Mouse (Mus musculus) embryonic fibroblast, embryonic 13.5 days (primary cell): ENCODE data around the gene Sox8.

Experiments used
- CTCF ChIP-seq: IDR thresholded peaks from 2 replicates; pipeline ENCODE4 v1.5.1; 2011; ENCODE audit warnings: mild to moderate bottlenecking, control low read depth, low read length, moderate library complexity, borderline replicate concordance; ENCODE audit not compliant: insufficient read depth
- POLR2A ChIP-seq: IDR thresholded peaks from 2 replicates; pipeline ENCODE4 v1.6.1; 2011; ENCODE audit warnings: low read depth, mild to moderate bottlenecking, control low read depth, low read length, moderate library complexity

DNA sequence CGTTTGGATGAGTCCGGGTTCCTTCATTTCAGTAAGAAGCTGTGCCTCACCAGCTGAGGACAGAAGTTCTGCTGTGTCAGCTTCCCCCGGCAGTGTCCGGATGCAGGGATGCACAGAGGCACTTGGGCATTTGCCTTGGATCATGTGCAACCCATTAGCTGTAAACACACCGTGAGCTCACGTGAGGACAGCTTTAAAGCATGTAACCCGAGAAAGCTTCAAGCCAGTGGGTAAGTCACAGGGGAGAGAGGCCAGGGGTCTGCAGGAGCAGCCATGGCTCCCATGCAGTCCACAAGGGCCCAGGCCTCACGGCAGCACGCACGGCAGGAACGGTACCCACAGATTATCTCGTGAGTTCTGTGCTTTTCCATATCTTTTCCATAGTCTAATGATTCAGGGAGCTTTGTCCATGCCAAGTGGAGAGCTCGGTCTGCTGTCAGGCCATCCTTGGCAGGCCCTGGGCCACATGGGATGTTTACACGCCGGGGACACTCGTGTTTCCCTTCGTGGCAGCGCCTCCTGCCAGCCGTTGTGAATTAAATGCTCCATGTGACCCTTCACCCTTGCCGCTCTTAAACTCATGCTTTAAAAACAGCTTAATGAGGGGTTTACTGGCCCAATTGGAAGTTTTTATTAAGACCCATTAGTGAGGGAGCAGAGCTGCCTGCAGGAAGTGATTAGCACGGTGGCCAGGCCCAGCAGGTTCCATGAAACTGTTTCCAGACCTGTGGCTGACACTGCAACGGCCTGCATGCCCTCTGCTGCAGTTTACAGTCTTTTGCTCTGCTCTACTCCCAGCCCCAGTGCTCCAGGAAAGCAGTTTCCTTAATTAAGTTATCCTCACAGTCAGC lies 23.1 kb upstream of the Sox8 start:
- TF ChIP-seq POLR2A, result no peak
- TF ChIP-seq CTCF, result no peak
